Mouse (Mus musculus) small intestine, adult 10 weeks (tissue): ENCODE measurements around the gene Magt1. TPM values are rescaled to one million over a fixed set of nuclear protein-coding genes. Genes with fewer than 3 reads are reported as not detected.

Experiments used
- polyA plus RNA-seq: library from polyadenylated mRNA; stranded (reverse); fragments of 350-450 nt; fragmentation: Illumina TruSeq; extraction: RNeasy Lipid Tissue Mini Kit (QIAGEN cat#74804); gene quantifications from one replicate; pipeline ENCODE4 v1.2.3, GENCODE M21; 2014; ENCODE audit warnings: low replicate concordance

Magt1 gene
- 133 TPM for polyA plus RNA-seq

GRCm38 (mm10) chrX:106011465-106012159 is at the start of gene Magt1:
Gene Magt1, minus strand, starts transcription at chrX:106011906.

DNA sequence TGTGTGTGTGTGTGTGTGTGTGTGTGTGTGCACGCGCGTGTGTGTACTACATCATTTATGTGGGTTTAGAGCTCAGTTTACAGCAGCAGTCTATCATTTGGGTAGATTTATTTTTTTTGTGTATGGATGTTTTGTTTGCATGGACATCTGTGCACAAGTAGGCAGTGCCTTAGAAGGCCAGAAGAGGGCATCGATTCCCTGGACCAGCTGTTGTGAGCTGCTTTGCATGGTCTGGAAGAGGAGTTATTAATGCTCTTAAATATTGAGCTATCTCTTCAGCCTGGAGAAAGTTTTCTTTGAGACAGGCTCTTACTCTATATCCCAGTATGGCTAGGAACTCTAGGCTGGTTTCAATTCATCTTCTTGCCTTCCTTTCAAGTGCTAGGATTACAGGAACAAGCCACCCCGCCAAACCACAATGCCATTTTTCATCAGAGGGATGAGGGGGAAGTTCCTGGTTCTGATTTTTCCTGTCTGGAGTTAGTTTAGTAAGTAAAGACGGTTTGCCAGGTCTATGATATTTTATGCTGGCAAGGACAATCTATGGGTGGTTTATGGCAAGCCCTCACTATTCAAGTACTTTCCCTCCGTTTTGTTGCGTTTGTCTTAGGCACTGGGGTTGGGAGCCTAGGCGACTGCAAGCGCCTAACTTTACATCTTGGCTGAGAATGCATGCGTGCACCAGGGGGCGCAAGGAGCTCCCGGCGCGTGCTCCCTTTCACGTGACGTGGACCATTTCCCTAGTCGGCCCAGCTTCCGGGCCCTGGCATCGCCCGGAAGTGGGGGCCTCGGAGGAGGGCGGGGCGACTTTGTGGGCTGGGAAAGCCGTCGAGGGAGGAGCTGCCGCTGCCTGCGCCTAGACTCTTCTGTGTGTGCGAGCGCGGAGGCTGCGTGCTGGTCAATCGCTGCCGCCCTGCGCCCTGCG is 15.0 kb upstream of the Magt1 start, which contains the start of gene Atp7a:
Gene Atp7a, plus strand, starts transcription at position 859 of the 925 bp plus-strand sequence.

DNA sequence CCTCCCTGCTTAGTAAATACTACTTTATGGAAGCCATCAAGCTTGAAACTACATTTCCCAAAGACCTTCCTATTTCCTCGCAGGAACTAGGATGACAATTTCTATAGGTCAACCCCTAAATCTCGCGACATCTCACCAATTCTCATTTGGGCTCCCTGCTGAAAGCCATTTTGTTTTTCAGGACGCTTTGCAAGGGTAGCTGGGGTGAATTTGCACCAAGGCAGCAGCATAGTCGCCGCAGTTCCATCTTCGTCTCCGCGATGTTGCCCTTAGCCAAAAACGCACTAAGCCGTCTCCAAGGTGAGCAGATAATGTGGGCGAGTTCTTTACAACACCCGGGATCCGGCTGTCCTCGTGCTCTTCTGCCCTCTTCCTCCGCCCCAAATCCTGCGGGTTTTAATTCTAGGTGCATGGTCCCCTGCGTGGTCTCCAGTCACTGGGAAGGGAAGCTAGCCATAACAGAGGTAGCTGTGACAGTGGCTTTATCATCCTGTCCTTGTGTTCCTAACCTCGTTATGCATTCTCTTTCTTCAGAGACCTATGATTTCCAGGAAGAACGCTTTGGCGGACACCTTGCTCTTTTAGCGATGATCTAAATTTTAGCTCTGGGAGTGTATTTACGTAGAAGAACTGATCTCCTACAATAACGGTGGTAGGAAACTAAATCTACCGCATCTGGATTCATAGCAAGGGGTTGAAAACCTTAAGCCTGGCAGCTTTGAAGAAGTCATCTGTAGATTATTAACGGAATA is 4.0 kb upstream of the Magt1 start, which contains the start of gene Cox7b:
Gene Cox7b, plus strand, starts transcription at position 130 of the 752 bp plus-strand sequence.

DNA sequence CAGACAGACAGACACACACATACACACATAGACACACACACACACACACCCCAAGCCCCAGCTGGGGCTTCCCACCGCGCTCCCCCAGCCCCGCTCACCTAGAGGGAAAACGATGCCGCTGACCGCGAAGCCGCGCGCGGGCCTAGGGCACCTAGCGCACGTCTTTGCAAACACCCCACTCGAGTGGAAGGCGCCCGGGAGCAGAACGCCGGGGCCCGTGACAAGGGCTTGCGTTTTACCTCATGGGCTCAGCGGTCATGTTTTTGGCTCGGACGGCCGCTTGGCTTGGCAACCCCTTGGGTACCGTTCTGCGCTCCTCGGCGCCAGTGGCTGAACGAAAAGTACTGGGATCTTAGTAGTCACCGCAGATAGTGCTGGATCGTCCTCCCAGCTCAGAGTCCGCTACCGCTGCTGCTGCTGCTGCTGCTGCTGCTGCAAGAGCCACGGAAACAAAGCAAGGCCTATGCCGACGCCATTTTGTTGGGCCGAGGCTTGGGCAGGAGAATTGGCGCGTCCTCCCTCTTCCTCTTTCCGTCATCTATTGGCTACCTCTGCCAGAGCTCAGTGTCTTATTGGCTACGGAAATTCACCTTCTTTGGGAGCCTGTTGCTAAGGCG is 82.7 kb downstream of the Magt1 start, which contains the start of gene Atrx:
Gene Atrx, minus strand, starts transcription at position 543 of the 617 bp plus-strand sequence.

Other genes with a start within 250 kb of the Magt1 start
- gene Fgf16, start 247.6 kb downstream of the Magt1 start, polyA plus RNA-seq, result not detected
- gene Atrx, start 82.5 kb downstream of the Magt1 start, polyA plus RNA-seq, result 122 TPM
- gene Cox7b, start 3.8 kb upstream of the Magt1 start, polyA plus RNA-seq, result 2,322 TPM
- 34.0 TPM for gene Atp7a, start 15.4 kb upstream of the Magt1 start, polyA plus RNA-seq
- 8.9 TPM for gene Tlr13, start 131.3 kb upstream of the Magt1 start, polyA plus RNA-seq
- 239 TPM for gene Pgk1, start 175.2 kb upstream of the Magt1 start, polyA plus RNA-seq
- 13.2 TPM for gene Taf9b, start 209.3 kb upstream of the Magt1 start, polyA plus RNA-seq
- gene Fnd3c2, start 243.5 kb upstream of the Magt1 start, polyA plus RNA-seq, result not detected